Comparison of ENCODE assay signal across 9 mouse cellular contexts in the genomic region with DNA sequence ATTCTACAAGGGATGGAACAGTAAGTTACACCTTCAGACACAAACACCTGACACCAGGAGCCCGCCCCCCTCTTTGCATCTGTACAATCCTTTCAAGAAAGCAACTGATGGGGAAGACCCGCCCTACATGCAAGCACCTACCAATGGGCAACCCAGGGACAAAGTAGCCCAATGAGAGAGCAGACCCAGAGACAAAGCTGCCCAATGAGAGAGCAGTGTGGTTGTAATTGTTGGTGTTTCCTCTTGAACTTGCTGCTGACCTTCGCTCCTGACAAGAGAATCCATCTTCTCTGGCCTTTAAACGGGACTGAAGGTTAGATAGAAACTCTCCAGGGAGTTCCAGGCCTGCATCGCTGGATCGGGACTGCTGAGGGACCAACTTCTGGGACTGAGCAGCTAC.
A peak's percentile ranks its signal among the peaks of the same experiment; 100 is the strongest.
DNase-seq lines count a peak whose midpoint lies in the region; ATAC-seq lines count a peak whose summit lies in the region.
"Had no signal": no experiment of that assay in that cellular context is flagged by ENCODE, and none has a peak within 500 bp of the region (broad histone marks: within the 10 kb centered on the region; RNA-seq: fewer than 3 reads in every experiment).

No protein-coding gene starts in this region.

- no peak for DNase-seq in heart, postnatal 25 days (ENCODE audit: low spot score)
- peak; percentile 65 for DNase-seq in embryo, embryonic 10.5 days (ENCODE audit: low spot score)
- DNase-seq in urinary bladder, adult 18-20 months (ENCODE audit: low spot score in 2 of 2): no peak
- DNase-seq in spleen, adult 12 weeks (ENCODE audit: low spot score): no peak
- DNase-seq in lung, postnatal 25 days (ENCODE audit: low spot score): no peak

- H3K4me1 ChIP-seq in heart, embryonic 15.5 days (replicated peaks): no peaks in the 10 kb centered on the region
- peaks cover 2% of the 10 kb centered on the region; the same call in 1 of the 2 replicates for H3K4me1 ChIP-seq in intestine, embryonic 16.5 days (ENCODE audit: control insufficient read depth, insufficient read depth, low read length)
- no peaks in the 10 kb centered on the region for H3K4me1 ChIP-seq in midbrain, embryonic 15.5 days

- no peaks in the 10 kb centered on the region for H3K27me3 ChIP-seq in heart, embryonic 15.5 days
- H3K27me3 ChIP-seq in intestine, embryonic 16.5 days (replicated peaks; ENCODE audit: control insufficient read depth, insufficient read depth, low read length): no peaks in the 10 kb centered on the region
- no peaks in the 10 kb centered on the region for H3K27me3 ChIP-seq in midbrain, embryonic 15.5 days (replicated peaks)

- no peak overlapping the region for H3K27ac ChIP-seq in heart, embryonic 15.5 days
- no peak overlapping the region for H3K27ac ChIP-seq in intestine, embryonic 16.5 days (ENCODE audit: low read length)
- no peak overlapping the region for H3K27ac ChIP-seq in midbrain, embryonic 15.5 days

- H3K4me2 ChIP-seq in heart, embryonic 15.5 days: peak overlapping the region; percentile 19; the same call in 1 of the 2 replicates
- H3K4me2 ChIP-seq in intestine, embryonic 16.5 days (ENCODE audit: low read depth, low read length): no peak overlapping the region
- H3K4me2 ChIP-seq in midbrain, embryonic 15.5 days: peak overlapping the region; percentile 30

- intact Hi-C loops in heart, postnatal 25 days (cut with DNase I): loop anchor here (10.0 kb wide), 1 partner anchor 461 kb away; no protein-coding TSS in a partner anchor

- ATAC-seq in heart, embryonic 15.5 days (replicated peaks; ENCODE audit: insufficient number of reproducible peaks, insufficient read depth, low FRiP score, low read depth): no peak
- ATAC-seq in intestine, embryonic 16.5 days: peak; percentile 49
- ATAC-seq in midbrain, embryonic 15.5 days (replicated peaks): peak; percentile 76
- ATAC-seq: Patski had no signal

- no peaks in the 10 kb centered on the region for H3K36me3 ChIP-seq in heart, embryonic 15.5 days
- no peaks in the 10 kb centered on the region for H3K36me3 ChIP-seq in intestine, embryonic 16.5 days (ENCODE audit: control insufficient read depth, insufficient read depth, low read length)
- H3K36me3 ChIP-seq in midbrain, embryonic 15.5 days (replicated peaks): no peaks in the 10 kb centered on the region

- H3K9me3 ChIP-seq in heart, embryonic 15.5 days (replicated peaks): no peaks in the 10 kb centered on the region
- no peaks in the 10 kb centered on the region for H3K9me3 ChIP-seq in intestine, embryonic 16.5 days (ENCODE audit: control insufficient read depth, low read length)
- no peaks in the 10 kb centered on the region for H3K9me3 ChIP-seq in midbrain, embryonic 15.5 days

- 0 out of 2 replicates have a peak overlapping the region, but pooled peaks have one; percentile 13 for H3K4me3 ChIP-seq in heart, embryonic 15.5 days
- H3K4me3 ChIP-seq in intestine, embryonic 16.5 days (ENCODE audit: low read length): no peak overlapping the region
- peak overlapping the region; percentile 10; the same call in 1 of the 2 replicates for H3K4me3 ChIP-seq in midbrain, embryonic 15.5 days

- H3K9ac ChIP-seq in heart, embryonic 15.5 days: no peak overlapping the region
- H3K9ac ChIP-seq in intestine, embryonic 16.5 days (ENCODE audit: low read depth, low read length): 0 out of 2 replicates have a peak overlapping the region, but pooled peaks have one; percentile 19
- H3K9ac ChIP-seq in midbrain, embryonic 15.5 days: no peak overlapping the region

- WGBS in heart, embryonic 15.5 days: 43% methylated on average over 6 of the region's 6 CpGs
- WGBS in intestine, embryonic 16.5 days: 38% methylated on average over 6 of the region's 6 CpGs
- WGBS in midbrain, embryonic 15.5 days: 38% methylated on average over 6 of the region's 6 CpGs
